Mouse (Mus musculus) spleen, adult 2 months (tissue): ENCODE data around the gene Hps1.

Experiments used
- CTCF ChIP-seq: fragments of 200-500 bp; IDR thresholded peaks from 2 replicates; pipeline ENCODE4 v1.5.1; 2011; ENCODE audit warnings: mild to moderate bottlenecking, inconsistent platforms; ENCODE audit not compliant: insufficient read depth, insufficient read length, insufficient replicate concordance; ENCODE audit errors: extremely low read depth
- POLR2A ChIP-seq: fragments of 200-500 bp; IDR thresholded peaks from 2 replicates; pipeline ENCODE4 v1.6.1; 2011; ENCODE audit warnings: low read depth, low read length, inconsistent platforms

- no peak for TF ChIP-seq POLR2A
- TF ChIP-seq CTCF: no peak
Observed at GRCm38 (mm10) chr19:42745084-42745868, 34.5 kb downstream of the Hps1 start.
